Mouse (Mus musculus): ENCODE measurements at regions not wholly inside any gene's neighbourhood (a gene's known extent, or its start where the extent isn't known, plus 50 kb on each side); places are given as distances from the start of the nearest gene placed in this dataset.

GRCm38 (mm10) chr16:50125564-50125963 lies 306.6 kb downstream of the Bbx start:
- no peak for ATAC-seq (replicated peaks; ENCODE audit: insufficient number of reproducible peaks, low FRiP score, low TSS enrichment)
- no peaks in the 10 kb centered on the region for H3K4me1 ChIP-seq (ENCODE audit: control insufficient read depth, insufficient read depth, low read length)
- H3K36me3 ChIP-seq (ENCODE audit: control insufficient read depth, insufficient read depth, low read length): no peaks in the 10 kb centered on the region
- no peak overlapping the region for H3K27ac ChIP-seq (ENCODE audit: low read depth, low read length)
- no peaks in the 10 kb centered on the region for H3K27me3 ChIP-seq (ENCODE audit: control insufficient read depth, insufficient read depth, low read length)
- no peak overlapping the region for H3K9ac ChIP-seq (ENCODE audit: low read depth, low read length)
- no peaks in the 10 kb centered on the region for H3K9me3 ChIP-seq (replicated peaks; ENCODE audit: control insufficient read depth, low read length)
- no peak overlapping the region for H3K4me3 ChIP-seq (ENCODE audit: low read depth, low read length)
- 68% methylated on average over 5 of the region's 5 CpGs for WGBS (ENCODE audit: insufficient replicate concordance)
- no peak overlapping the region for H3K4me2 ChIP-seq

GRCm38 (mm10) chr16:50131406-50131805 lies 300.8 kb downstream of the Bbx start:
- Histone ChIP-seq H3K27ac (ENCODE audit: low read depth, low read length) (no peak overlapping the region), H3K4me3 (ENCODE audit: low read depth, low read length) (no peak overlapping the region), H3K4me1 (ENCODE audit: control insufficient read depth, insufficient read depth, low read length) (no peaks in the 10 kb centered on the region), H3K9ac (ENCODE audit: low read depth, low read length) (no peak overlapping the region), H3K27me3 (ENCODE audit: control insufficient read depth, insufficient read depth, low read length) (no peaks in the 10 kb centered on the region), H3K9me3 (replicated peaks; ENCODE audit: control insufficient read depth, low read length) (no peaks in the 10 kb centered on the region), H3K4me2 (no peak overlapping the region), H3K36me3 (ENCODE audit: control insufficient read depth, insufficient read depth, low read length) (no peaks in the 10 kb centered on the region)
- no peak for ATAC-seq (replicated peaks; ENCODE audit: insufficient number of reproducible peaks, low FRiP score, low TSS enrichment)
- 76% methylated on average over 2 of the region's 2 CpGs for WGBS (ENCODE audit: insufficient replicate concordance)
